Mouse (Mus musculus): ENCODE measurements around the gene Naxd. TPM values are rescaled to one million over a fixed set of nuclear protein-coding genes. Genes with fewer than 3 reads are reported as not detected.

The Naxd gene
- polyA plus RNA-seq, 1 experiment = 81.1 TPM

GRCm38 (mm10) chr8:11555720-11556591, 58.6 kb downstream of the Naxd start:
- Histone ChIP-seq H3K27me3 (ENCODE audit: control insufficient read depth, insufficient read depth, low read length) (no peaks in the 10 kb centered on the region), H3K27ac (ENCODE audit: insufficient read depth, low read depth, low read length) (peak overlapping the region; percentile 90), H3K4me1 (ENCODE audit: control insufficient read depth, insufficient read depth, insufficient read length, low read length) (peaks cover 3% of the 10 kb centered on the region; the same call in 1 of the 2 replicates), H3K36me3 (ENCODE audit: control insufficient read depth, insufficient read depth, low read length) (no peaks in the 10 kb centered on the region), H3K4me3 (ENCODE audit: low read depth, low read length) (peak overlapping the region; percentile 78)
- TF ChIP-seq POLR2A (IDR thresholded peaks at IDR 0.05; ENCODE audit: low read depth, low read length) (peak; percentile 99), CTCF (IDR thresholded peaks at IDR 0.05; ENCODE audit: extremely low read depth, insufficient read length, insufficient replicate concordance, low read depth, low read length) (no peak)
- under 1% methylated on average over 95 of the region's 103 CpGs for WGBS

DNA sequence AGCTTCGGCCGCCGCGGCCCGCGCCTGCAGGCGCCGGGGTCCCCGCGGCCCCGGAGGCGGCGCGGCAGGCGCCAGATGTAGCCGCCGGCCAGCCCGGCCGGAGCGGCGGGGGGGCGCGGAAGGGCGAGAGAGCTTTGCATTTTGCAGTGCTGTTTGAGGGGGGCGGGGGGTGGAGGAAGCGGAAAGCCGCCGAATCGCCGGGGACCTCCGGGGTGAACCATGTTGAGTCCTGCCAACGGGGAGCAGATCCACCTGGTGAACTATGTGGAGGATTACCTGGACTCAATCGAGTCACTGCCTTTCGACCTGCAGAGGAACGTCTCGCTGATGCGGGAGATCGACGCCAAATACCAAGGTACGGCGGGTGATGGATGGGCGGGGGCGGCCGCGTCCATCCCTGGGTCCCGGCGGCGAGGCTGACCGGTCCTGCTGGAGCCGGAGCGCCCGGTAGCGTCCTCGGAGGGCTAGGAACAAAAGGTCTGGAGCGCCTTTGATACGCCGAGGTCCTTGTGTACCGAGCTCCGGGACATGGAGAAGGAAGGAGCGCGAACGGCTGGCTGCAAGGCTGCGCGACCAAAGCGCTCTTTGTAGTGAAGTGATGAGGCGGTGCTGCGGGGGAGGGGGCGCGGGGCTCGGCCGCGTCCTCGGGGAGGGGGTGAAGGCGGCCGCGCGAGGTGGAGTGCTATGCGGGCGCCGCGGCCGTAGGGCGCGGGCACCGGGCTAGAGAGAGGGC, 59.6 kb downstream of the Naxd start:
- TF ChIP-seq CTCF (IDR thresholded peaks at IDR 0.05; ENCODE audit: extremely low read depth, insufficient read length, insufficient replicate concordance, low read depth, low read length) = no peak
- no peak for TF ChIP-seq POLR2A (IDR thresholded peaks at IDR 0.05; ENCODE audit: low read depth, low read length)
- peaks cover 3% of the 10 kb centered on the region; the same call in 1 of the 2 replicates for H3K4me1 ChIP-seq (ENCODE audit: control insufficient read depth, insufficient read depth, insufficient read length, low read length)
- H3K27me3 ChIP-seq (ENCODE audit: control insufficient read depth, insufficient read depth, low read length) = no peaks in the 10 kb centered on the region
- peak overlapping the region; percentile 78 for H3K4me3 ChIP-seq (ENCODE audit: low read depth, low read length)
- WGBS = under 1% methylated on average over 84 of the region's 85 CpGs
- peaks cover 6% of the 10 kb centered on the region for H3K36me3 ChIP-seq (ENCODE audit: control insufficient read depth, insufficient read depth, low read length)
- peak overlapping the region; percentile 91 for H3K27ac ChIP-seq (ENCODE audit: insufficient read depth, low read depth, low read length)

DNA sequence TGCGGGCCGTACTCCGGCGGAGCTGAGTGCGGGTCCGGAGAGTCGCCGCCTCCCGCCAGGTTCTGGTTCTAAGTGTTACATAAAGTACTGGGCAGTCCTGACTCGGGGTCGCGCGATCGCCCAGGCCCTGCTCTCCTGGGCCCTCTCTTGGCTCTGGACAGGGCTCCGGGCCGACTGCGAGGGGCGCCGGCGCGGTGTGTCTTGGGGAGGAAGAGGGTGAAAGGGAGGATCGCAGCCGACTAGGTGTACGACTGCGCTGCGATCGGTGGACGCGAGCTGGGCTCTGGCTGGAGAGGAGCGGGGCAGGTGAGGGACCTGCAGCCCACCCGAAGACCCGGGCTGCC, 60.1 kb downstream of the Naxd start:
- H3K4me1 ChIP-seq (ENCODE audit: control insufficient read depth, insufficient read depth, insufficient read length, low read length) = peaks cover 3% of the 10 kb centered on the region; the same call in 1 of the 2 replicates
- no peaks in the 10 kb centered on the region for H3K27me3 ChIP-seq (ENCODE audit: control insufficient read depth, insufficient read depth, low read length)
- WGBS = under 1% methylated on average over 32 of the region's 32 CpGs
- no peak for TF ChIP-seq CTCF (IDR thresholded peaks at IDR 0.05; ENCODE audit: extremely low read depth, insufficient read length, insufficient replicate concordance, low read depth, low read length)
- TF ChIP-seq POLR2A (IDR thresholded peaks at IDR 0.05; ENCODE audit: low read depth, low read length) = no peak
- peak overlapping the region; percentile 78 for H3K4me3 ChIP-seq (ENCODE audit: low read depth, low read length)
- peak overlapping the region; percentile 91 for H3K27ac ChIP-seq (ENCODE audit: insufficient read depth, low read depth, low read length)
- peaks cover 10% of the 10 kb centered on the region for H3K36me3 ChIP-seq (ENCODE audit: control insufficient read depth, insufficient read depth, low read length)

DNA sequence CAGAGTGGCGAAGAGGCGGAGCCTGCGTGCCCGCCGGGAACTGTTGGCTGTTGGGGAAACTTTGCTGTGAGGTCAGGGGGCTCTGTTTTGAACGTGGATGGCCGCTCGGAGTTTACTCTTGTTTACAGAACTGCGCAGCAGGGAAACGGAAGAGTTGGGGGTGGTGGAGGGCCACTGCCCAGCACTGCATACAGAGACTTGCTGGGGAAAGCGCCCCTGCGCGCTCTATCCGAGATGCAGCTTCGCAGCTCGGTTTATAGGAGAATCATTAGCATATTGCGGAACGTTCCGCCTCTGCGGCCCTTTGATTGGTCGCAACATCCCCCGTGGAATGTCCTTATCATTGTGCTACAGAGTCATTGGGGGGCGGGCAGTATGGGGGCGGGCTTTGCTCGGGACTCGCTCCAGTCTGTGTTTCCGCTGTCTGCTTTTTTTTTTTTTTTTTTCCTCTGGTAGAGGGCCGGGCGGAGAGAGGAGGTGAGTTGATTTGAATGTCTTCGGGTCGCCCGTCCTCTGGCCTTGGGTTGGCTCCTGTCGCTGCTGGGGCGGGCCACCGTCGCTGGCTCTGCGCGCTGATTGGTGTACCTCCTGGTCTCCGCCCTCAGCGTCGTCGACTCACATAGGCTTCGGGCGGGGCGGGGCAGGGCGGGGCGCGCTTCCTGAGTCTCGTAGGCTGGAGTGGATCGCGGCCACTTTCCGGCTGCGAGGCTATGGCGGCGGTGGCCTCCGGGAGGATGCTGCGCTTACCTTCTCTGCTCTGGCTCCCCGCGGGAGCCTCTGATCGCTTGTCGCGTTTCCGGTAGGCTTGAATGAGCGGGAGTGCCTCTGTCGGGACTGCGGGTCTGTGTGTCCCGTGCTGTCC, 60.7 kb downstream of the Naxd start:
- H3K4me1 ChIP-seq (ENCODE audit: control insufficient read depth, insufficient read depth, insufficient read length, low read length) = peaks cover 3% of the 10 kb centered on the region; the same call in 1 of the 2 replicates
- TF ChIP-seq CTCF (IDR thresholded peaks at IDR 0.05; ENCODE audit: extremely low read depth, insufficient read length, insufficient replicate concordance, low read depth, low read length) (no peak), POLR2A (IDR thresholded peaks at IDR 0.05; ENCODE audit: low read depth, low read length) (peak; percentile 100)
- H3K27me3 ChIP-seq (ENCODE audit: control insufficient read depth, insufficient read depth, low read length) = no peaks in the 10 kb centered on the region
- peaks cover 10% of the 10 kb centered on the region for H3K36me3 ChIP-seq (ENCODE audit: control insufficient read depth, insufficient read depth, low read length)
- peak overlapping the region; percentile 91 for H3K27ac ChIP-seq (ENCODE audit: insufficient read depth, low read depth, low read length)
- peak overlapping the region; percentile 98 for H3K4me3 ChIP-seq (ENCODE audit: low read depth, low read length)
- under 1% methylated on average over 67 of the region's 67 CpGs for WGBS

GRCm38 (mm10) chr8:11559511-11559910, 62.2 kb downstream of the Naxd start:
- WGBS = 83% methylated on average over 3 of the region's 3 CpGs
- TF ChIP-seq CTCF (IDR thresholded peaks at IDR 0.05; ENCODE audit: extremely low read depth, insufficient read length, insufficient replicate concordance, low read depth, low read length) (no peak), POLR2A (IDR thresholded peaks at IDR 0.05; ENCODE audit: low read depth, low read length) (no peak)

DNA sequence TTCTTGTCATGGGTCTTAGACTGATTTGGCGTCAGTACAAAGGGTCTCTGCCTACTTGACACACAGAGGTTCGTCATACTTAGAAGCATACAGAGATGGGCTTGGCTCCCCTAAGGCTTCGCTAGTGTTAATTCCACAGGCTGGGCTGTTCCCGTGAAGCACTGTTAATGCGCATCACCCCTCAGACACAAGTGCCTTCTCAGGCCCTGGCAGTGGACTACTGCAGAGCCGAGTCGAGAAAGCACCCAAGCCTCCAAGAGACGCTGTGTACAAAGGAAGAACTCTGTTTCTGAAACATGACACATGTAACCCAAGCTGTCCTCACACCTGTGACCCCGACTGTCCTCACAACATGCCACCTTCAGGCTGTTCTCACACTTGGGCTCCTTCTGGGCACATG, 62.9 kb downstream of the Naxd start:
- Histone ChIP-seq H3K4me1 (ENCODE audit: control insufficient read depth, insufficient read depth, insufficient read length, low read length) (no peaks in the 10 kb centered on the region), H3K4me3 (ENCODE audit: low read depth, low read length) (no peak overlapping the region), H3K27ac (ENCODE audit: insufficient read depth, low read depth, low read length) (no peak overlapping the region), H3K36me3 (ENCODE audit: control insufficient read depth, insufficient read depth, low read length) (peaks cover 17% of the 10 kb centered on the region), H3K27me3 (ENCODE audit: control insufficient read depth, insufficient read depth, low read length) (no peaks in the 10 kb centered on the region)
- WGBS = 83% methylated on average over 9 of the region's 9 CpGs
- TF ChIP-seq POLR2A (IDR thresholded peaks at IDR 0.05; ENCODE audit: low read depth, low read length) (no peak), CTCF (IDR thresholded peaks at IDR 0.05; ENCODE audit: extremely low read depth, insufficient read length, insufficient replicate concordance, low read depth, low read length) (no peak)

More at GRCm38 (mm10) chr8:11559511-11559910, 62.2 kb downstream of the Naxd start:
- Histone ChIP-seq H3K4me1 (ENCODE audit: control insufficient read depth, insufficient read depth, insufficient read length, low read length) (peaks cover 3% of the 10 kb centered on the region; the same call in 1 of the 2 replicates), H3K27ac (ENCODE audit: insufficient read depth, low read depth, low read length) (no peak overlapping the region), H3K27me3 (ENCODE audit: control insufficient read depth, insufficient read depth, low read length) (no peaks in the 10 kb centered on the region), H3K36me3 (ENCODE audit: control insufficient read depth, insufficient read depth, low read length) (peaks cover 17% of the 10 kb centered on the region), H3K4me3 (ENCODE audit: low read depth, low read length) (no peak overlapping the region)
